Mouse (Mus musculus): Measurements from ENCODE around the gene Tbx2. TPM values are rescaled to one million over a fixed set of nuclear protein-coding genes. Genes with fewer than 3 reads are reported as not detected.

Gene Tbx2
- total and polyA plus RNA-seq, 3 experiments: 5.5 to 7.5 (median 5.7) TPM

GRCm38 (mm10) chr11:85825823-85826222, 6.5 kb upstream of the Tbx2 start:
- no peak for DNase-seq
- Histone ChIP-seq H3K27ac (no peak overlapping the region), H3K79me2 (replicated peaks; ENCODE audit: control insufficient read depth, insufficient read depth, low read length) (no peaks in the 10 kb centered on the region), H3K27me3 (ENCODE audit: control insufficient read depth, insufficient read depth, low read length) (peaks cover 4% of the 10 kb centered on the region; the same call in 1 of the 2 replicates), H3K4me3 (no peak overlapping the region), H3K9ac (ENCODE audit: low read depth, low read length) (no peak overlapping the region), H3K4me1 (ENCODE audit: control insufficient read depth, insufficient read depth, low read length) (0 out of 2 replicates have a peak, but pooled peaks cover 2% of the 10 kb centered on the region), H3K36me3 (ENCODE audit: control insufficient read depth, insufficient read depth, low read length) (no peaks in the 10 kb centered on the region)
- intact Hi-C loops (cut with DNase I): no loop called here
- WGBS: 68% methylated on average over 7 of the region's 7 CpGs
- TF ChIP-seq EP300 (IDR thresholded peaks at IDR 0.05; ENCODE audit: insufficient read depth, low read depth, low read length) (no peak), CTCF (IDR thresholded peaks at IDR 0.05) (no peak), POLR2A (IDR thresholded peaks at IDR 0.05; ENCODE audit: insufficient read depth, low read depth, low read length) (no peak)

- no peak overlapping the region for H3K9ac ChIP-seq (ENCODE audit: low read depth, low read length)
- H3K36me3 ChIP-seq (ENCODE audit: control insufficient read depth, insufficient read depth, low read length): no peaks in the 10 kb centered on the region
- 0 out of 2 replicates have a peak, but pooled peaks cover 2% of the 10 kb centered on the region for H3K4me1 ChIP-seq (ENCODE audit: control insufficient read depth, insufficient read depth, low read length)
- intact Hi-C loops (cut with DNase I): no loop called here
- H3K79me2 ChIP-seq (replicated peaks; ENCODE audit: control insufficient read depth, insufficient read depth, low read length): no peaks in the 10 kb centered on the region
- DNase-seq: no peak
- H3K27ac ChIP-seq: no peak overlapping the region
- H3K27me3 ChIP-seq (ENCODE audit: control insufficient read depth, insufficient read depth, low read length): peaks cover 9% of the 10 kb centered on the region
- TF ChIP-seq CTCF (IDR thresholded peaks at IDR 0.05) (no peak), POLR2A (IDR thresholded peaks at IDR 0.05; ENCODE audit: insufficient read depth, low read depth, low read length) (no peak), EP300 (IDR thresholded peaks at IDR 0.05; ENCODE audit: insufficient read depth, low read depth, low read length) (no peak)
- no peak overlapping the region for H3K4me3 ChIP-seq
- WGBS: 70% methylated on average over 9 of the region's 9 CpGs
Measured at GRCm38 (mm10) chr11:85827342-85827741, 5.0 kb upstream of the Tbx2 start.

GRCm38 (mm10) chr11:85828691-85829519, 3.4 kb upstream of the Tbx2 start:
- Histone ChIP-seq H3K27ac (no peak overlapping the region; the same call in 1 of the 2 replicates), H3K4me3 (no peak overlapping the region), H3K27me3 (ENCODE audit: control insufficient read depth, insufficient read depth, low read length) (peaks cover 13% of the 10 kb centered on the region)

GRCm38 (mm10) chr11:85829520-85830440, 2.6 kb upstream of the Tbx2 start:
- Histone ChIP-seq H3K4me3 (peak overlapping the region; percentile 29), H3K9ac (ENCODE audit: low read depth, low read length) (peak overlapping the region; percentile 46), H3K36me3 (ENCODE audit: control insufficient read depth, insufficient read depth, low read length) (no peaks in the 10 kb centered on the region), H3K27me3 (ENCODE audit: control insufficient read depth, insufficient read depth, low read length) (peaks cover 13% of the 10 kb centered on the region), H3K27ac (peak overlapping the region; percentile 28; the same call in 1 of the 2 replicates), H3K79me2 (replicated peaks; ENCODE audit: control insufficient read depth, insufficient read depth, low read length) (no peaks in the 10 kb centered on the region), H3K4me1 (ENCODE audit: control insufficient read depth, insufficient read depth, low read length) (0 out of 2 replicates have a peak, but pooled peaks cover 2% of the 10 kb centered on the region)
- intact Hi-C loops (cut with DNase I): loop anchor here (5.0 kb wide), 1 partner anchor 212 kb away; no protein-coding TSS in a partner anchor
- peak in 1 of 2 experiments; percentile 47 for DNase-seq
- WGBS: 9% methylated on average over 58 of the region's 61 CpGs
- no peak for TF ChIP-seq POLR2A (IDR thresholded peaks at IDR 0.05; ENCODE audit: insufficient read depth, low read depth, low read length)
- TF ChIP-seq EP300 (IDR thresholded peaks at IDR 0.05; ENCODE audit: insufficient read depth, low read depth, low read length): no peak
- TF ChIP-seq CTCF (IDR thresholded peaks at IDR 0.05): no peak

More at GRCm38 (mm10) chr11:85828691-85829519, 3.4 kb upstream of the Tbx2 start:
- 49% methylated on average over 38 of the region's 38 CpGs for WGBS
- Histone ChIP-seq H3K4me1 (ENCODE audit: control insufficient read depth, insufficient read depth, low read length) (0 out of 2 replicates have a peak, but pooled peaks cover 2% of the 10 kb centered on the region), H3K36me3 (ENCODE audit: control insufficient read depth, insufficient read depth, low read length) (no peaks in the 10 kb centered on the region), H3K9ac (ENCODE audit: low read depth, low read length) (0 out of 2 replicates have a peak overlapping the region, but pooled peaks have one; percentile 21), H3K79me2 (replicated peaks; ENCODE audit: control insufficient read depth, insufficient read depth, low read length) (no peaks in the 10 kb centered on the region)
- intact Hi-C loops (cut with DNase I): no loop called here
- no peak for DNase-seq
- TF ChIP-seq POLR2A (IDR thresholded peaks at IDR 0.05; ENCODE audit: insufficient read depth, low read depth, low read length) (no peak), EP300 (IDR thresholded peaks at IDR 0.05; ENCODE audit: insufficient read depth, low read depth, low read length) (no peak), CTCF (IDR thresholded peaks at IDR 0.05) (no peak)

GRCm38 (mm10) chr11:85830901-85831341, 1.4 kb upstream of the Tbx2 start:
- 0 out of 2 replicates have a peak, but pooled peaks cover 2% of the 10 kb centered on the region for H3K4me1 ChIP-seq (ENCODE audit: control insufficient read depth, insufficient read depth, low read length)
- TF ChIP-seq CTCF (IDR thresholded peaks at IDR 0.05) (peak; percentile 56), EP300 (IDR thresholded peaks at IDR 0.05; ENCODE audit: insufficient read depth, low read depth, low read length) (no peak)
- no peak overlapping the region for H3K4me3 ChIP-seq
- intact Hi-C loops (cut with DNase I): loop anchor here (5.0 kb wide), 1 partner anchor 214 kb away; no protein-coding TSS in a partner anchor
- H3K27me3 ChIP-seq (ENCODE audit: control insufficient read depth, insufficient read depth, low read length): peaks cover 16% of the 10 kb centered on the region
- H3K9ac ChIP-seq (ENCODE audit: low read depth, low read length): no peak overlapping the region
- H3K27ac ChIP-seq: peak overlapping the region; percentile 15; the same call in 1 of the 2 replicates
- H3K36me3 ChIP-seq (ENCODE audit: control insufficient read depth, insufficient read depth, low read length): no peaks in the 10 kb centered on the region
- DNase-seq: no peak
- H3K79me2 ChIP-seq (replicated peaks; ENCODE audit: control insufficient read depth, insufficient read depth, low read length): no peaks in the 10 kb centered on the region
- 18% methylated on average over 17 of the region's 17 CpGs for WGBS

All from heart, adult 2 months (tissue).